Comparison of ENCODE assay signal across 18 mouse cellular contexts in the genomic region with DNA sequence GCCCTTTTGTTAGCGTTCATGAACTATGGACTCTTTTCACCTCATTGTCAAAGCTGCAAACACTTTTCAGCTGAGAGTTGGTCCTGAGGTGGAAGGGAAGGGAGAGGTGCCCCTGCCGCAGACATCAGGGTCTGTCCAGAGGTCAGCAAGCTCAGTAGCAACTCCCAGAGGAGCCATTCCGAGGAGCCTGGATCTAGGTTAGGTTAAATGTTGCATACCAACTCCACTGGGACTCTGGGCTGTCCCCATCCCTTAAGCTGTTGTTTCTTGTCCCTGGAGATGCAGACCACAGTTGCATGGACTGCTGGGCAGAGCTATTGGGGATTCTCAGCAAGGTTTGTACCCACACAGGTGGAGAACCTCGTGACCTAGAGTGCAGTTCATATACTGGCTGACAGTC.
DNase-seq lines count a peak whose midpoint lies in the region; TF ChIP-seq lines count a peak whose summit lies in the region.
"Had no signal": no experiment of that assay in that cellular context is flagged by ENCODE, and none has a peak within 500 bp of the region (broad histone marks: within the 10 kb centered on the region; RNA-seq: fewer than 3 reads in every experiment).

No protein-coding gene starts in this region.

- peak overlapping the region; percentile 64 for H3K27ac ChIP-seq in layer of hippocampus, adult 2 months
- peak overlapping the region; percentile 76 for H3K27ac ChIP-seq in bone marrow, adult 2 months (ENCODE audit: control insufficient read depth, insufficient read depth, low read depth, low read length, poor library complexity)
- H3K27ac ChIP-seq: embryonic facial prominence, embryonic 12.5 days; forebrain, embryonic 12.5 days; heart, embryonic 13.5 days; hindbrain, embryonic 12.5 days had no signal

- peaks cover 3% of the 10 kb centered on the region; the same call in 1 of the 2 replicates for H3K4me1 ChIP-seq in bone marrow, adult 2 months (ENCODE audit: control insufficient read depth, insufficient read depth, low read length)
- H3K4me1 ChIP-seq: forebrain, embryonic 12.5 days had no signal

- H3K4me3 ChIP-seq in layer of hippocampus, adult 2 months, result no peak overlapping the region
- no peak overlapping the region for H3K4me3 ChIP-seq in bone marrow, adult 2 months (replicated peaks; ENCODE audit: control insufficient read depth, low read depth, low read length)
- H3K4me3 ChIP-seq: embryonic facial prominence, embryonic 12.5 days; forebrain, embryonic 12.5 days; heart, embryonic 13.5 days; hindbrain, embryonic 12.5 days had no signal

- TF ChIP-seq CTCF in layer of hippocampus, adult 2 months (conservative IDR thresholded peaks at IDR 0.05), result no peak
- TF ChIP-seq CTCF in bone marrow, adult 2 months (IDR thresholded peaks at IDR 0.05; ENCODE audit: control insufficient read depth, insufficient read depth, low read length), result no peak

- no peak for TF ChIP-seq POLR2A in bone marrow, adult 2 months (IDR thresholded peaks at IDR 0.05; ENCODE audit: borderline replicate concordance, control insufficient read depth, low read depth, low read length)

- DNase-seq in adrenal gland, postnatal 14 days, result peak; percentile 51
- DNase-seq in adrenal gland, postnatal 25 days, result no peak
- DNase-seq in layer of hippocampus, adult 2 months (ENCODE audit: low spot score in 2 of 2), result no peak
- DNase-seq in layer of hippocampus, postnatal 25 days (ENCODE audit: extremely low spot score in 1 of 2, low spot score in 1 of 2), result no peak
- DNase-seq in cerebellum, postnatal 4 days (ENCODE audit: low spot score in 2 of 2), result no peak
- no peak for DNase-seq in left cerebral cortex, adult 11 months (ENCODE audit: low spot score)
- DNase-seq: adrenal gland, postnatal 10 days; cerebellum, adult 11 months; cerebellum, adult 8-10 months; cerebellum, postnatal 14 days; forebrain, postnatal 0 days; gastrocnemius, postnatal 14 days; heart, postnatal 36 days had no signal

- 62% methylated on average over 4 of the region's 4 CpGs for WGBS in bone marrow, adult 2 months
